Mouse (Mus musculus) neural tube, embryonic 14.5 days (tissue): Measurements from ENCODE around the gene Slc30a7. TPM values are rescaled to one million over a fixed set of nuclear protein-coding genes. Genes with fewer than 3 reads are reported as not detected.

Experiments
- ATAC-seq: fragments of 200-750 bp; cut with Nextera tagmentation; 2 replicates; pipeline ENCODE4 v1.8.0; 2017; ENCODE audit warnings: low read depth, mild to moderate bottlenecking, moderate TSS enrichment, moderate library complexity
- H3K27ac ChIP-seq: fragments of 300-500 bp; sonication (generic); 2 replicates; pipeline ENCODE4 v1.5.1; 2014; ENCODE audit warnings: low read depth, mild to moderate bottlenecking, control low read depth, low read length, moderate library complexity, mixed read lengths
- H3K27me3 ChIP-seq: fragments of 300-500 bp; sonication (generic); 2 replicates; pipeline ENCODE4 v1.6.1; 2014; ENCODE audit warnings: low read length; ENCODE audit not compliant: control insufficient read depth, insufficient read depth
- H3K36me3 ChIP-seq: fragments of 300-500 bp; sonication (generic); 2 replicates; pipeline ENCODE4 v1.6.1; 2014; ENCODE audit warnings: low read length, mixed read lengths; ENCODE audit not compliant: control insufficient read depth, insufficient read depth
- H3K4me1 ChIP-seq: fragments of 300-500 bp; sonication (generic); 2 replicates; pipeline ENCODE4 v1.6.1; 2014; ENCODE audit warnings: low read length; ENCODE audit not compliant: control insufficient read depth, insufficient read depth
- H3K4me2 ChIP-seq: fragments of 300-500 bp; sonication (generic); 2 replicates; pipeline ENCODE4 v1.6.1; 2014; ENCODE audit warnings: mild to moderate bottlenecking, low read depth, low read length, control low read depth
- H3K4me3 ChIP-seq: fragments of 300-500 bp; sonication (generic); 2 replicates; pipeline ENCODE4 v1.5.1; 2014; ENCODE audit warnings: low read depth, low read length, control low read depth, mixed read lengths
- H3K9ac ChIP-seq: fragments of 300-500 bp; sonication (generic); replicated peaks from 2 replicates; pipeline ENCODE4 v1.6.1; 2014; ENCODE audit warnings: low read depth, mild to moderate bottlenecking, control low read depth, low read length, mixed read lengths
- H3K9me3 ChIP-seq: fragments of 300-500 bp; sonication (generic); 2 replicates; pipeline ENCODE4 v1.6.1; 2016; ENCODE audit warnings: low read length; ENCODE audit not compliant: control insufficient read depth
- WGBS: fragments of 180-500 bp; shearing (Covaris S2); extraction: QIAGEN DNeasy Blood & Tissue Kit; methylation state at CpG from one replicate; pipeline ENCODE4 v1.1.7; 2014; 5-methylcytosine and 5-hydroxymethylcytosine counted together
- polyA plus RNA-seq: library from polyadenylated mRNA; unstranded; fragments of >200 nt; fragmentation: Nextera tagmentation; extraction: Ambion mirVana; gene quantifications from 2 replicates; pipeline ENCODE4 v1.2.1, GENCODE M21; 2014

Slc30a7 gene
- polyA plus RNA-seq, 1 experiment from 2014 or later: 20.5 TPM

- Histone ChIP-seq H3K4me3 (peak overlapping the region; percentile 58), H3K27ac (peak overlapping the region; percentile 88), H3K4me1 (peaks cover 21% of the 10 kb centered on the region), H3K36me3 (no peaks in the 10 kb centered on the region), H3K27me3 (no peaks in the 10 kb centered on the region), H3K4me2 (peak overlapping the region; percentile 98), H3K9me3 (no peaks in the 10 kb centered on the region), H3K9ac (peak overlapping the region; percentile 77)
- 4% methylated on average over 12 of the region's 12 CpGs for WGBS
- no peak for ATAC-seq
Measured at GRCm38 (mm10) chr3:116006284-116006977, 775 bp downstream of the Slc30a7 start.

- Histone ChIP-seq H3K27ac (no peak overlapping the region), H3K9me3 (no peaks in the 10 kb centered on the region), H3K36me3 (peaks cover 10% of the 10 kb centered on the region; the same call in 1 of the 2 replicates), H3K27me3 (no peaks in the 10 kb centered on the region), H3K4me2 (no peak overlapping the region), H3K4me1 (no peaks in the 10 kb centered on the region), H3K9ac (no peak overlapping the region), H3K4me3 (no peak overlapping the region)
- ATAC-seq: no peak
- WGBS: 92% methylated on average over 5 of the region's 5 CpGs
Measured at GRCm38 (mm10) chr3:115996929-115997328, 10.3 kb downstream of the Slc30a7 start.

- H3K9me3 ChIP-seq: no peaks in the 10 kb centered on the region
- no peak overlapping the region for H3K4me2 ChIP-seq
- no peaks in the 10 kb centered on the region for H3K4me1 ChIP-seq
- H3K9ac ChIP-seq: no peak overlapping the region
- no peak overlapping the region for H3K27ac ChIP-seq
- H3K27me3 ChIP-seq: no peaks in the 10 kb centered on the region
- peaks cover 21% of the 10 kb centered on the region for H3K36me3 ChIP-seq
- ATAC-seq: no peak
- 61% methylated on average over 10 of the region's 10 CpGs for WGBS
- H3K4me3 ChIP-seq: no peak overlapping the region
Measured at GRCm38 (mm10) chr3:115993025-115993424, 14.2 kb downstream of the Slc30a7 start.

DNA sequence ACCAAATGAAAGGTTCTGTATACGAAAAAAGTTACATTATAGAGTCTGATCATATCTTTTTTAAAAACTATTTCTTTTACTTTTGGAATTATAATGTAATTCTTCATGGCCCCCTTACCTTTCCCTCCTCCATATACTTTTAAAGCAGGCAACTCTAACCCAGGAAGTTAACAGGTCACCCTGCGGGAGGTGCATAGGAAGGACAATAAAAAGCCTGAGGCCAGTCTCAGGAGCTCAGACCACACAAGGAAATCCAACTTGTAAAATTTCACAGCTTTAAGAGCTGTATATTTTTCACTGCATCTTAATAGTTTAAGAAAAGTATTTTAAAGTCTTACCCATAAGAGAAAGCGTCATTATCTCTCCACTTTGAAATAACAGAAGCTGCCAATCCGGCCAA is 14.6 kb downstream of the Slc30a7 start:
- Histone ChIP-seq H3K9me3 (no peaks in the 10 kb centered on the region), H3K4me2 (no peak overlapping the region), H3K27ac (no peak overlapping the region), H3K36me3 (peaks cover 21% of the 10 kb centered on the region), H3K9ac (no peak overlapping the region), H3K27me3 (no peaks in the 10 kb centered on the region), H3K4me3 (no peak overlapping the region), H3K4me1 (no peaks in the 10 kb centered on the region)
- ATAC-seq: no peak
- WGBS: 74% methylated on average over 4 of the region's 4 CpGs

- H3K27me3 ChIP-seq: no peaks in the 10 kb centered on the region
- no peak overlapping the region for H3K27ac ChIP-seq
- H3K4me3 ChIP-seq: no peak overlapping the region
- H3K36me3 ChIP-seq: peaks cover 26% of the 10 kb centered on the region
- WGBS: 87% methylated on average over 4 of the region's 4 CpGs
- H3K9ac ChIP-seq: no peak overlapping the region
- H3K4me1 ChIP-seq: no peaks in the 10 kb centered on the region
- H3K9me3 ChIP-seq: no peaks in the 10 kb centered on the region
- H3K4me2 ChIP-seq: no peak overlapping the region
- no peak for ATAC-seq
Measured at GRCm38 (mm10) chr3:115992103-115992502, 15.1 kb downstream of the Slc30a7 start.

- Histone ChIP-seq H3K4me2 (no peak overlapping the region), H3K36me3 (peaks cover 44% of the 10 kb centered on the region), H3K27ac (no peak overlapping the region), H3K27me3 (no peaks in the 10 kb centered on the region), H3K4me1 (no peaks in the 10 kb centered on the region), H3K4me3 (no peak overlapping the region), H3K9me3 (no peaks in the 10 kb centered on the region), H3K9ac (no peak overlapping the region)
- no peak for ATAC-seq
- 76% methylated on average over 9 of the region's 9 CpGs for whole genome bisulfite sequencing
Measured at GRCm38 (mm10) chr3:115985183-115985892, 21.9 kb downstream of the Slc30a7 start.

DNA sequence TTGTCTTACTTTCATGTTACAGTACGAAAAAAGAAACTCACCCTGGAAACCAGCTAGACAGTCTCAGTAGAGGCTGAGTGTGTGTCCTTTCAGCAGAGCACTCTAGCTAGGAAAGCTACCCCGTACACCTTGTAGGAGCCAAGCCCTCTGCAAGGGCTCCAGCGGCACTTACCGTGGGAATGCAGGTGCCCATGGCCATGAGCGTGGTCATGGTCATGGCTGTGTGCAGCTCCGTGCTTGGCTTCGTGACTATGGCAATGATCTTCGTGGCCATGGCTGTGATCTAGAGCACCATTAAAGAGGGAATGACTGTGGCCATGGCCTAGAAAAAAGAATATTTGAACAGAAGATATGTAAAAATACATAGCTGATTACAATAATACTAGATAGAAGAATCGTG is 22.6 kb downstream of the Slc30a7 start:
- no peak for ATAC-seq
- H3K4me1 ChIP-seq: no peaks in the 10 kb centered on the region
- H3K9ac ChIP-seq: no peak overlapping the region
- no peak overlapping the region for H3K4me3 ChIP-seq
- 97% methylated on average over 9 of the region's 9 CpGs for WGBS
- H3K36me3 ChIP-seq: peaks cover 40% of the 10 kb centered on the region
- no peaks in the 10 kb centered on the region for H3K27me3 ChIP-seq
- no peak overlapping the region for H3K4me2 ChIP-seq
- H3K9me3 ChIP-seq: no peaks in the 10 kb centered on the region
- H3K27ac ChIP-seq: no peak overlapping the region

DNA sequence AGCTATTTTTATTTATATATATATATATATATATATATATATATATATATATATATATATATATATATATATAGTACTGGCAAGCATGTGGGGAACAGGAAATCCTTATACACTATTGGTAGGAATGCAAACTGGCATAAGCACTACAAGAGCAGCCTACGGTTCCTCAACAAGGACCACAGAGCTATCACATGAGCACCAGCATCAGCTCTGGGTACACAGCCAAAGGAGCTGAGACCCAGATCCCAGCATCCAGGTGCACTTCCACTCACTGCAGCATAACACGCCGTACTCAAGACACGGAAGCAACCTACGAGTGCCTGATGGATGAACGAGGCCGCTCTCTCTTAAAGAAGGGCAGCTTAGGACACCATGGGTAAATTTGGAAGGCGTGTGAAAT is 24.0 kb downstream of the Slc30a7 start:
- 94% methylated on average over 8 of the region's 8 CpGs for WGBS
- Histone ChIP-seq H3K27ac (no peak overlapping the region), H3K9me3 (no peaks in the 10 kb centered on the region), H3K9ac (no peak overlapping the region), H3K27me3 (no peaks in the 10 kb centered on the region), H3K4me3 (no peak overlapping the region), H3K4me1 (no peaks in the 10 kb centered on the region), H3K36me3 (peaks cover 43% of the 10 kb centered on the region), H3K4me2 (no peak overlapping the region)
- no peak for ATAC-seq

DNA sequence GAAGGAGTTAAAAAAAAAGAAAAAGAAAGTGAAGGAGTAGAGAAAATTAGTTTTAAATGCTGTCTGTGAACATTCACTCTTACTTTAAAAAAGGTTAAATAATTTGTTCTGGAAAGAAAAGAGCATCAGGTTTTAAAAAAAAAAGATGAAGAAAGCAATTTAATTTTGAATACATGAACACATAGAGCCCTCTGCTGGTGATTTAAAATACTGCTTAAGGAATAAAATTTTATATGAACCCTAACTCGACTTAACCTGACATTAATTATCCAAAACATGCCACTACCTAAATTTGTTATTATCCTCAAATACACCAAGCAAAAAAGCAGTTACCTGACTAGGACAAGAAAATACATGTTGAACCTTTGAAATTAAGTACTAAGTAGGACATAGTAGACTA is 28.2 kb downstream of the Slc30a7 start:
- Histone ChIP-seq H3K9ac (no peak overlapping the region), H3K9me3 (no peaks in the 10 kb centered on the region), H3K4me2 (no peak overlapping the region), H3K27ac (no peak overlapping the region), H3K4me3 (no peak overlapping the region), H3K36me3 (peaks cover 39% of the 10 kb centered on the region), H3K4me1 (no peaks in the 10 kb centered on the region), H3K27me3 (no peaks in the 10 kb centered on the region)
- no peak for ATAC-seq
- WGBS: 29% methylated on average over 1 of the region's 1 CpGs
